Mouse (Mus musculus) heart, postnatal 0 days (tissue): ENCODE data around the gene 4930447C04Rik. TPM values are rescaled to one million over a fixed set of nuclear protein-coding genes. Genes with fewer than 3 reads are reported as not detected.

Source experiments
- ATAC-seq: fragments of 200-750 bp; cut with Nextera tagmentation; 2 replicates; pipeline ENCODE4 v1.8.0; 2017; ENCODE audit warnings: low read depth, moderate number of reproducible peaks, moderate library complexity; ENCODE audit not compliant: insufficient read depth
- DNase-seq: peaks from one replicate; pipeline ENCODE4 v3.0.0-alpha.2; 2016; ENCODE audit warnings: low spot score
- H3K27ac ChIP-seq: fragments of 300-500 bp; sonication (generic); 2 replicates; pipeline ENCODE4 v1.5.1; 2014; ENCODE audit warnings: low read depth, mild to moderate bottlenecking
- H3K27me3 ChIP-seq: fragments of 300-500 bp; sonication (generic); 2 replicates; pipeline ENCODE4 v1.6.1; 2014; ENCODE audit warnings: low read length, mixed read lengths; ENCODE audit not compliant: control insufficient read depth, insufficient read depth
- H3K36me3 ChIP-seq: fragments of 300-500 bp; sonication (generic); replicated peaks from 2 replicates; pipeline ENCODE4 v1.6.1; 2014; ENCODE audit warnings: low read length, mixed read lengths; ENCODE audit not compliant: control insufficient read depth, insufficient read depth
- H3K4me1 ChIP-seq: fragments of 300-500 bp; sonication (generic); 2 replicates; pipeline ENCODE4 v1.6.1; 2014; ENCODE audit warnings: antibody characterized with exemption; ENCODE audit not compliant: control insufficient read depth, insufficient read depth
- H3K4me2 ChIP-seq: fragments of 300-500 bp; sonication (generic); 2 replicates; pipeline ENCODE4 v1.6.1; 2014; ENCODE audit warnings: low read depth, mild to moderate bottlenecking, low read length, moderate library complexity
- H3K4me3 ChIP-seq: fragments of 300-500 bp; sonication (generic); 2 replicates; pipeline ENCODE4 v1.5.1; 2014; ENCODE audit warnings: low read depth, low read length
- H3K9ac ChIP-seq: fragments of 300-500 bp; sonication (generic); replicated peaks from 2 replicates; pipeline ENCODE4 v1.6.1; 2014; ENCODE audit warnings: low read depth, low read length, mixed read lengths
- H3K9me3 ChIP-seq: fragments of 300-500 bp; sonication (generic); replicated peaks from 2 replicates; pipeline ENCODE4 v1.6.1; 2016; ENCODE audit warnings: low read length; ENCODE audit not compliant: control insufficient read depth
- CTCF ChIP-seq: IDR thresholded peaks from 2 replicates; pipeline ENCODE4 v1.5.1; 2016; ENCODE audit warnings: antibody characterized with exemption, control low read depth, low read depth
- EP300 ChIP-seq: IDR thresholded peaks from 2 replicates; pipeline ENCODE4 v1.6.1; 2016; ENCODE audit warnings: antibody characterized with exemption, low read depth
- WGBS: fragments of 180-500 bp; shearing (Covaris S2); extraction: QIAGEN DNeasy Blood & Tissue Kit; methylation state at CpG from one replicate; pipeline ENCODE4 v1.1.7; 2014; 5-methylcytosine and 5-hydroxymethylcytosine counted together
- polyA plus RNA-seq: library from polyadenylated mRNA; unstranded; fragments of >200 nt; fragmentation: Nextera tagmentation; extraction: Ambion mirVana; gene quantifications from 2 replicates; pipeline ENCODE4 v1.2.1, GENCODE M21; 2015
- total RNA-seq: library from RNA; depleted of rRNA; stranded (reverse); fragments of >200 nt; gene quantifications from 2 replicates; pipeline ENCODE4 v1.2.3, GENCODE M21; 2014; ENCODE audit warnings: low replicate concordance

Gene 4930447C04Rik
- total and polyA plus RNA-seq, 2 experiments from 2014 or later, result 0.63 TPM; not detected in 1

GRCm38 (mm10) chr12:72843973-72844620 is 96.5 kb downstream of the 4930447C04Rik start:
- Histone ChIP-seq H3K4me1 (peaks cover 6% of the 10 kb centered on the region; the same call in 1 of the 2 replicates), H3K4me2 (peak overlapping the region; percentile 53), H3K27me3 (peaks cover 22% of the 10 kb centered on the region; the same call in 1 of the 2 replicates), H3K9me3 (no peaks in the 10 kb centered on the region), H3K9ac (no peak overlapping the region; the same call in 1 of the 2 replicates), H3K27ac (peak overlapping the region; percentile 69), H3K4me3 (peak overlapping the region; percentile 26), H3K36me3 (no peaks in the 10 kb centered on the region)
- 18% methylated on average over 12 of the region's 12 CpGs for WGBS
- ATAC-seq (peak; percentile 96), DNase-seq (peak; percentile 90)
- TF ChIP-seq EP300, result peak; percentile 90
- TF ChIP-seq CTCF, result 0 out of 2 replicates have a peak, but pooled peaks have one; percentile 13

- 71% methylated on average over 4 of the region's 4 CpGs for WGBS
- DNase-seq, result no peak
- H3K4me2 ChIP-seq, result peak overlapping the region; percentile 53
- peak overlapping the region; percentile 69 for H3K27ac ChIP-seq
- TF ChIP-seq CTCF, result no peak
- no peak for TF ChIP-seq EP300
- no peak for ATAC-seq
- H3K27me3 ChIP-seq, result peaks cover 18% of the 10 kb centered on the region; the same call in 1 of the 2 replicates
- H3K36me3 ChIP-seq, result no peaks in the 10 kb centered on the region
- no peaks in the 10 kb centered on the region for H3K9me3 ChIP-seq
- H3K4me1 ChIP-seq, result peaks cover 6% of the 10 kb centered on the region; the same call in 1 of the 2 replicates
- H3K9ac ChIP-seq, result no peak overlapping the region
- H3K4me3 ChIP-seq, result peak overlapping the region; percentile 26; the same call in 1 of the 2 replicates
Measured at GRCm38 (mm10) chr12:72843555-72843954, 97.0 kb downstream of the 4930447C04Rik start.

- WGBS, result 87% methylated on average over 4 of the region's 4 CpGs
- H3K27ac ChIP-seq, result no peak overlapping the region
Measured at GRCm38 (mm10) chr12:72843135-72843534, 97.4 kb downstream of the 4930447C04Rik start.

GRCm38 (mm10) chr12:72841500-72841899 is 99.1 kb downstream of the 4930447C04Rik start:
- H3K27ac ChIP-seq, result no peak overlapping the region
- no peak overlapping the region for H3K9ac ChIP-seq
- peaks cover 6% of the 10 kb centered on the region; the same call in 1 of the 2 replicates for H3K4me1 ChIP-seq
- H3K36me3 ChIP-seq, result no peaks in the 10 kb centered on the region
- no peaks in the 10 kb centered on the region for H3K9me3 ChIP-seq
- 96% methylated on average over 1 of the region's 1 CpGs for WGBS
- no peak overlapping the region for H3K4me3 ChIP-seq
- no peak overlapping the region for H3K4me2 ChIP-seq
- TF ChIP-seq EP300 (no peak), CTCF (no peak)
- no peak for ATAC-seq
- H3K27me3 ChIP-seq, result 0 out of 2 replicates have a peak, but pooled peaks cover 7% of the 10 kb centered on the region
- DNase-seq, result no peak

More at GRCm38 (mm10) chr12:72843135-72843534, 97.4 kb downstream of the 4930447C04Rik start:
- Histone ChIP-seq H3K9ac (no peak overlapping the region), H3K36me3 (no peaks in the 10 kb centered on the region), H3K4me3 (no peak overlapping the region), H3K9me3 (no peaks in the 10 kb centered on the region), H3K4me2 (no peak overlapping the region), H3K4me1 (peaks cover 6% of the 10 kb centered on the region; the same call in 1 of the 2 replicates), H3K27me3 (peaks cover 14% of the 10 kb centered on the region; the same call in 1 of the 2 replicates)
- TF ChIP-seq EP300 (no peak), CTCF (no peak)
- ATAC-seq, result no peak
- DNase-seq, result no peak

GRCm38 (mm10) chr12:72837302-72837701 is 103.3 kb downstream of the 4930447C04Rik start:
- H3K9ac ChIP-seq, result no peak overlapping the region
- H3K36me3 ChIP-seq, result no peaks in the 10 kb centered on the region
- H3K4me3 ChIP-seq, result no peak overlapping the region
- no peak for TF ChIP-seq EP300
- no peak for TF ChIP-seq CTCF
- no peak overlapping the region for H3K27ac ChIP-seq
- ATAC-seq, result no peak
- H3K27me3 ChIP-seq, result 0 out of 2 replicates have a peak, but pooled peaks cover 3% of the 10 kb centered on the region
- no peak overlapping the region for H3K4me2 ChIP-seq
- H3K4me1 ChIP-seq, result no peaks in the 10 kb centered on the region
- no peak for DNase-seq
- no peaks in the 10 kb centered on the region for H3K9me3 ChIP-seq
- WGBS, result 58% methylated on average over 4 of the region's 4 CpGs
